Mouse (Mus musculus): ENCODE results near the gene Adgrl2. TPM values are rescaled to one million over a fixed set of nuclear protein-coding genes. Genes with fewer than 3 reads are reported as not detected.

Adgrl2 gene
- polyA plus RNA-seq, 1 experiment from 2014 or later = 8.3 TPM

DNA sequence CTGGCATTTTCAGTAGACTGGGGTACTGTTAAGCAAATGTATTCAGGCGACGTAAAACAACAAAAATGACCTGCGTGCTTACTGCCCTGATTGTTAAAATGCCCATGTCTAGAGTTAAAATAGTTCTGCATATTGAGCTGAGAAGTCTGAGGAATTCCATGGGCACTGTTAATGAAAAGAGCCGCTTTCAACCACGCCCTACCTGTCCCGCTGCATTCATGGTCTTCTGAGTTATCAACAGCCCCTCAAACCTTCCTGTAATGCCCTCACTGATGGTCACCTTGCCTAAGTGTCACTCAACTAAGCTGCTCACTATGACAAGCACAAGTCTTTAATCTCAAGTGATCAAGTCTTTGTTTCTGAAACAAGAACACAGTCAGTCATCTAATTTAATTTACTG, 12.5 kb downstream of the Adgrl2 start:
- no peak for DNase-seq (ENCODE audit: low spot score)

DNA sequence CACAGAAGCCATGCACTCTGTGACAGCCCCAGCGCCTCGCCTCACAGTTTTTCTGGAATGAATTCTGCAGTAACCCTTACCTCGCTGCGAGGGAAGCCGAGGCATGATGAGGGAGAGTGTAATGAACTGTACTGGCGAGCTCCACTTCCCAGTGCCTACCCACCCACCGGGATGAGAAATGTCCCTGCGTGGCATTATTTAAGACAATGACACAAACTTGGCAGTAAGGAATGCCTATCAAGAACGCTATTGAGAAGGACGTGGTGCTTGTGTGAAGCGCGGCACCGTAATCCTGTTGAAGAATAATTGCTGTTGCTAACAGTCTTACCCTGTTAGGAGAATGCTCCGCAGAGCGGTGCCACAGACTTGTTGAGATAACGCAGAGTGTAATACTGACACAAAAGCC, 13.2 kb downstream of the Adgrl2 start:
- no peak for DNase-seq (ENCODE audit: low spot score)

DNA sequence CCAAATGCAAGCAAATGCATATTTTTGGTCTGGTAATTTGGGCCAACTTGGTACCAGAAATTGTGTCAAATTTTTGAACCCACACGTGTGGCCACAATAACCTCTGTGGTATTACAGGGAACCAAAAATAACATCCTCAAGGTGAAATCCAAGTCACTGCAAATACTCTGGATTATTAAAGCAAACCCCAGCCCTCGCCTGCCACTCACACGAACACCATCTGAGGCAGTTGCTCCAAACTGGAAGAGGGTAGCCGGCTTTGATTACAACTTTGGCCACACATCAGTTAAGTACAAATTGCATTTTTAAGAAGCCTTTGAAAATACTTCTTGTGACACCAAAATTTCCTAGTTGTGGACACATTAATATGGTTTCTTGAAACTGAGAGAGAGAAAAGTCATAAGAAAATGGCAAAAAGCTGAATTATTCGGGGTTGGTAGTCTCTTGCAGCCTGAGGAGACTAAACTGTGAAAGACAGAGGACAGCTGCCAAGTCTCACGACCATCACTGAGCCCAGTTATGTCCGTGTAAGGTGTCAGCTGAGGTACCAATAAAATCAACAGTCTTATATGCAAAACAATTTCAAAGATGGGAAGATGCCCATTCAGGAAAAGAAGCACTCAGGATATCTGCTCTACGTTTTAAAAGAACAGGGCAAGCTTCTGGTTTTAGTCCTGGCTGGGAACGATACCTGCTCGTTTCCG, 18.3 kb downstream of the Adgrl2 start:
- no peak for DNase-seq (ENCODE audit: low spot score)

DNA sequence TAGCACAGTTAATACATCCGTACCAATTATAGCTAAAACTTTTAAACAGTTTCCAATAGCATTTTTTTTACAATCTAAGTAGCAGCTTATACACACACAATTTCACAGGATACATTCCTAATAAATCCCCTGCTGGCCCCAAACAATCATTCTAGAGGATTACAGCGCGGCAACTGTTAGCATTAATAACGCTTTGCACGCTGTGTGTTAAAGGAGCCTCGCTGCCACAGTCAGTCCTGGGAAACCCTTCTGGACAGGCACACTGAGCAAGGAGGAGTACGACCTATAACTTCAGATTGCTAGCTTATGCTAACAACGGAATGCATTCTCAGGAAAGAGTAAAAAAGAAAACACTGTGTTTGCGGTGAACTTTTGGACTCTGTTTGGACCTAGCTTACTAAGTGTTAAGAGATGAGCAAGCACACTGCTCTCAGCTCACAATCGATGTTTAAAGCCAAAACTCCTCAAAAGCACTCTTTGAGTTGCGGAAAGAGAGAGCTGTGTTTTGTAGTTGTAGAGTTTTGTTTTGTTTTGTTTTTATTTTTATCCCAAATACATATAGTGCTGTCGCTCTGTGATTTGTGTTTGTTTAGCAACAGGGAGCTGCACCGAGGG, 25.3 kb downstream of the Adgrl2 start:
- DNase-seq (ENCODE audit: low spot score) = no peak

DNA sequence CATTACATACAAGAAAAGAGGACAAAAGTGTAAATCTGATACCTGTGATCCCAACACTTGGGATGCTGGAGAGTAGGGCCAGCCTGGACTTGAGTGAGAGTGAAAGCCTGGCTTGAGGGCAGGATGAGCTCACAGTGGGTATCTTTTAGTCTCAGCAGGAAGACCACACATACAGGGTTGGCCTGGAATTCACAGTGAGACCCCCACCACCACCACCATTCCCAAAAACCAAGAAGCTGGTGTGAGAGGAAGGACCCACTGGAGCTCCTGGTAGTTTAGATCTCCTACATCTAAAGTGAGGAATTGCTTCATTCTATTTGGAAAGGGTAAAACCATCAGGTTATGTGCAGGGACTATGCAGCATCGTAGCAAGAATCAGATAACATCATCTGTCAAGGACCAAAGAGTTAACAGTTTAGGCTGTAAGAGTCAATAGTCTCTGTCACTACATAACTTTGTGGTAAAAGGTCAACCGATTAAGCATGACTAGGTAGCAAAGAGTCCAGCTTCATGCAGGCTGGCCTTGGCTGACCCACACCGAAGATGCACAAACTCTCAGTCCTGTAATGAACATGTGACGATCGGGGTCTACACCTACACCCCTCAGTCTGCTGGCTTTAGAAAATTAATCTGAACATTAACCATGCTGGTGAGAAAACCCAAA, 26.8 kb downstream of the Adgrl2 start:
- DNase-seq (ENCODE audit: low spot score) = no peak

DNA sequence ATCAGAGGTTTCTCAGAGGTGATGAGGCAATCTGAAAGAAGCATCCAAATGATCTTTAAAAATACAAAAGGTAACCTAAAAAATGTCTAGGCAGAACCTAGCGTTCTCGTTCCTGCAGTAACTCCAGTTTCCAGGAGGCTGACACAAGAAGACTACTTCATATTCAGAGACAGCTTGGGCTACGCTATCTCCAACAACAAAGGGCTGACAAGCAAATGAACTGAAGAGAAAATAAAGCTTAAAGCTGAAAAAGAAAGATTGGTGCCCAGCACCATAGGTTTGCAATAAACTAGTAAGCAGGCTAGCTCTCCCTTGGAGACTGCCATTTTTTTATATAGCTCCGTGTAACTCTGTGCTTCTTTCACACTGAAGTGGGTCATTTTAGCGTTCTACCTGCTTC, 28.7 kb downstream of the Adgrl2 start:
- no peak for DNase-seq (ENCODE audit: low spot score)

DNA sequence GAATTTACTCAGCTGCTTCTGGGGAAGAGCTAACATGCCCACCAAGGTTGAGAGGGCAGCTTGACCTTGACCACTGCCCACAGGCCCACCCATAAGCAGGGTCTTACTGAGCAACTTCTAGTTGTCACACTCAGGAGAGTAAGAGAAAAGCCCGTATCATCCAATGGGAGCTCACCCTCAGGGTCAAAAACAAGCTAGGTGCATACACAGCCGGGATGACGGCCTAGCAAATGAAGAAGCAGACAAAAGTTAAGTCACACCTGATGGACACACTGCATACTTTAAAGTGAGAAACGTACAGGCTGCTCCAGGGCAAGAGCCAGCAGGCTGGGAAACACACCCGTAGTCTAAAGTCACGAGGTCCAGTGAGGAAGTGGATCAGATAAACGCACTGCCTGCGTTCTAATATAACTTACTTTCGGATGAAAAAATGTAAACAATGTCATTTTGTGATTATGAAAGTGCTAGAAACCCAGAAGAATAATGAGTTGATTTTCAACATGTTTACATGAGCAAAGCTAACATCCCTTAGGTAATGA, 29.5 kb downstream of the Adgrl2 start:
- no peak for DNase-seq (ENCODE audit: low spot score)

DNA sequence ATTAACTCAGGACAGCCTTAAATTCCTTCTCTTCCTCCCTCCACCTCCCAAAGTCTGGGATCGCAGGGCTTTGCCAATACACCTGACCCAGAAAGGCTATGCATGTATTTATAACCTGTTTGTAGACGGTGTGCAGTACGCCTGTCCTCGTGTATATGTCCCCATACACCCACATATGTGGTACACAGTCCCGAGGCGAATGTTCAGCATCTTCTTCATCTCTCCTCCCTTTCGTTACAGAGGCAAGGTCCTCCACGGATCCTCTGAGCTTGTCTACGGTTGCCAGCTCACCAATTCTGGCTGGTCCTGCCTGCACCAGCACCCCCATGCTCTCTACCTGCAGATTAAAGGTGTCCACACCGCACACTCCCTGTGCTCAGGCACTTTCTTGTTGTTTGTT, 30.1 kb downstream of the Adgrl2 start:
- DNase-seq (ENCODE audit: low spot score) = no peak

DNA sequence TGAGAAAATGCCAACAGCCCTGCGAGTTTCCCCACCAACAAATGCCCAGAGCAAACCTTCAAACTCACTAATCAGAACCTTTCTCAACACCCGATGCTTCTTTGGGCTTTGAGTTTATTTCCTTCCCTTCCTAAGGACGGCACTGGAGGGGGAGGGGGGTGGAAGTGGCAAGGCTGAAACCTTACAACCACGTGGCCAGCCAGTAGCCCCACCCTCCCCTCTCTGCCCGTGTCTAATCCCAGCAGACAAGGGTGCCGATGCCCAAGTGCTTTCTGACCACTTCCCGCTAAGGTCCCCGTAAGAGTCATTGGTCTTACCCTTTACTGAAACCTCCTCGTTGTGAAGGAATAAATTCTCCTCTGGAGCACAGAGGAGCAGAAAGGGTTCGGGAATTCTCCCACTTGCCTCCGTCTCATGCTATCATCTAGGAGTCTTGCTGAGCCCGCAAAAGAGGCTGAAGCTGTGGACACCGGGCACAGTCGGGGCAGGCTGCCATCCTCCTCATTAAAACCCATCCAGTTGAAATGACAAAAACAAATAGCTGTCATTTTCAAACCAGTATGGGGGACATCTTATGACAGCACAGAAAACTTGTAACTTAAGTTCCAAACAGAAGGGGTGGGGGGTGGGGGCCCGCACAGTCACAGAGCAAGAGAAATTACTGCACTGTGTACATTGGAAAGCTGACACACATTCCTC, 30.9 kb downstream of the Adgrl2 start:
- DNase-seq (ENCODE audit: low spot score) = no peak

DNA sequence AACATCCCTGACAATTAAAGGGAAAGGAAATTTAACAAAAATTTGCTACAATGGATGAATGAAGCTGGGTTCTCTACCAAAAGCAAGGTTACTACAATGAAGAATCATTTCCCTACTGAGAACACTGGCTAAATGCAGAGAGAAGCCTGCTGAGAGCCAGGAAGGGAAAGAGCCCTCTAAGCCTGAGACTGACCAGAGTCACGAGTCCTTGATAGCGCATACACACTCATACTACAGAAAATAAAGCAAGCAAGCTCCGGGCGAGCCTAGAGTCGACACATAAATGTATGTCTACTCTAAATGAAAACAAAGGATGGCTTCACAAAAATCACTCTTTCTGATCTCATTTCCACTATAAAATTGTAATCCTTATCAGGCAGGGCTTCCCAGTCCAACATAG, 31.6 kb downstream of the Adgrl2 start:
- DNase-seq (ENCODE audit: low spot score) = no peak

DNA sequence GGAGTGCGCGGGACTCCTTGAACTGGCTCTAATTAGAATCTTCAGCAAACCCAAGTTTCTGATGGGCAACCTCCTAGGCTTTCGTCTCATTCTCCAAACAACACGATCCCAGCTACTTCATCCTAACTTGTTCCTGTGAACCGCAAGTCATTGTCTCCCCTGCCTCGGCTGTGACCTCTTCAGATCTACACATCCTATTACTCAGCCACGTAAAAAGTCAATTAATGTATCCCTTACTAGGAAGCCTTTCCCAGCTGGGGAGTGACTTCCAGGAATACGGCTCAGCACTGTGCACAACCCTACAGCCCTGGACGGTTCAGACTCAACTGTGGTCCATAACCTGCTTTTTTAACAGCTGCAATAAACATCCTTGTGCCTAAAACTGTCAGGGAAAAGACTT, 32.2 kb downstream of the Adgrl2 start:
- no peak for DNase-seq (ENCODE audit: low spot score)

DNA sequence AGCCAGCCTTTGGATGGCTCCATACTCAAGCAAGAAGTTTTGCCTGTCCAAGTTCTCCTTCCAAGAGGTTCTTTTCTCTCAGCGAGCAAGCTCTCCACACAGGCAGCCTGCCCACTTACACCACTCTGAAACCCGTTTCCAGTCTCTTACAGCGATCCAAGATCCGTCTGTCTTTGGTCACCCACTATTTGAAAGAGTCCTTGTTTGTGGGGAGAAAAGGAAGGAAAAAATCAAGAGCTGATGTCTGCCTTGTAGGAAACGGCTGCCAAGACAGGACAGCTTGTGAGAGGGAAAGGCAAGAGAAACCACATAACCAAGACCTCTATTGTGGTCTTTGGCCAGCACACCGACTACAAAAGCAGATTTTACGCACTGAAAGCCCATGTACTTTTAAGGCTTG, 33.5 kb downstream of the Adgrl2 start:
- no peak for DNase-seq (ENCODE audit: low spot score)

DNA sequence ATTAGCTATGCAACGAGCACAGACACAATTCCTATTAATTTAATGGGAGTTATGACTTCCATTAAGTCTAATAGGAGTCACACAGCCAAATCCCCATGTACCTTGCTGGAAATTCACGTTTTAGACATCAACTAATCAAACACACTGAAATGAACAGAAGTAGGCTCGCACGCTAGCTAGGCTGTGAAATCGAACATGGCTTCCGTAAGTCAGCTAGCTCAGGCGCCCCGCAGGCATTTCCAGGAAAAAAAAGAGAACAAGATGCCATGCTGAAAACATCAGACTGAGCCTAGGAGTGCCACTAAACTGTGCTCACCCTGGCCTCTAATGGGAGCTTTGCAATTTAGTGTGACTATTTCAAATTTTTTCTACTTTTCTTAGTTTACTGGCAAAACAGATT, 40.6 kb downstream of the Adgrl2 start:
- no peak for DNase-seq (ENCODE audit: low spot score)

DNA sequence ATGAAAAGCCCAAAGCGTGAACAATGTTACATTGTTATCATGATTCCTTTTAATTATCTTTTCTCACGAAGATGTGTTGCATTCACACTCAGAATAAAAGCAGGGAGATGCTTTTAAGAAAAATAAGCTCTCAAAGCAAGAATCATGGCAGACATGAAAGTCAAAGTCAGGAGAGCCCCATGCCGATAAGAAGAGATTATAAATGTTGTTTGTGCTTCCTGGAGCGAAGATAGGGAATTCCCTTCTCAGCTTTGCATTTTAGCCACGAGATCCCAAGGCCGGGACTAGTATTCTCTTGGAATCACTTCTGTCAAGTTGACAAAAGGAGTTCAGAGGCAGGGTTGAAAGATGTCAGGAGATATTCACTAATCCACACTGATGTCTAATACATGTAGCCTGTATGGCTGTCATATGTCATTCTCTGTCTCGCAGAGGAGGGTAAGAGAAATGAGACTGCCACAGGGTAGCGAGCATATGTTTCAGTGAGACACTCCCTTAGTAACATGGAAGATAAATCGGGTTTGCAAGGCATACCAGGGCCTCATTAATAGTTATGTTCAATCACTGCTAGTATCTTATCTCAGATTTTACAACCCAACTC, 42.5 kb downstream of the Adgrl2 start:
- DNase-seq (ENCODE audit: low spot score) = no peak

DNA sequence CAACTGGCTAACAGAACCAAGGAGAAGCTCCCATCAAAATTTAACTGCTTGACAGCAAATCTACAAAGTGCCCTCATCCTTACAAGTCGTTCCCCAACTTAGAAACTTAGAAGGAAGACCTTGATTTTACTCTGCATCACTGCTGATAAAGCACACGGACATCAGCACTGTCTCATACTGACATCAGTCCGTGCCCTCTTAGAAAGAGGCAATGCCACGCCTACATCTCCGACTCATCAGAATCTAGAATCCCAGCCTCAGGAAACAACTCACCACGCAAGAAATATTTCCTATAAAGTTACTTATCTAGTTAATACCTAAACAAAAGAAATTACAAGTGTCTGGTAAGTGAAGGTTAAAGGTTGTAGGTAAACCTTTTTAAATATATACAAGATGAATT, 43.1 kb downstream of the Adgrl2 start:
- DNase-seq (ENCODE audit: low spot score) = no peak

DNA sequence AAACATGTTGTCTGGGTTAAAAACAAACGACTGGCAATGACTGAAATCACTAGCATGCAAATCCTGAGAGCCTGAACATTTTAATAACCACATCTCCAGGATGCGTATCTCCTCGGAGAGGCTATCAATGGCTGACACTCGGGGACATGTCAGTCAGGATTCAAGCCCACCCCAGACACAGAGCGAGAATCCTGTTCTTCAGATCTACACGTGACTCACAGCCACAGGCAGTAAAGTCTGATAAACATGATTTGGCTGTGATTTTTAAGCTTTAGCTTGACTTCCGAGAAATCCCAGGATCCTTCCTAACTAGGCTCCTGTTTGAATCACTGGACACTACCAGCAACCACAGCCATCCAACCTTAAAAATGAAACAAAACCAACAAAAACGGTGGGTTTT, 44.8 kb downstream of the Adgrl2 start:
- DNase-seq (ENCODE audit: low spot score) = no peak

DNA sequence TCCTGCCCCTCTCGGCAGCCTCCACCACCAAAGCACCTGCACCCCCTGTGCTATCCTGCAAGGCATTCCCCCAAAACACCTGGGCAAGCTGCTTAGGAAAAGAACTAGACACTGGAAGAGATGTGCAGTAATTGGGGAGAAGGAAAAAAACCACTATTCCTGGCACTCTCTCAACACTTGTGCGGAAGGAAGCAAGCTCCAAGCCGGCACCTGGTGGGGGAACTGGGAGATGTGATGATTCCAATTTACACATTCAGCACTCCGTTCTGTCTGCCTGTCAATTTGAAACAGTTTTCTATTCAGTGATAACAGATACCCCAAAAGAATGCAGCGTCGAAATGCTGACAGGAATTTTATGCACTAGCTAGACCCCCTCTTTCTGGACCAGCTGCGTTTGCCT, 50.9 kb downstream of the Adgrl2 start:
- no peak for DNase-seq (ENCODE audit: low spot score)

DNA sequence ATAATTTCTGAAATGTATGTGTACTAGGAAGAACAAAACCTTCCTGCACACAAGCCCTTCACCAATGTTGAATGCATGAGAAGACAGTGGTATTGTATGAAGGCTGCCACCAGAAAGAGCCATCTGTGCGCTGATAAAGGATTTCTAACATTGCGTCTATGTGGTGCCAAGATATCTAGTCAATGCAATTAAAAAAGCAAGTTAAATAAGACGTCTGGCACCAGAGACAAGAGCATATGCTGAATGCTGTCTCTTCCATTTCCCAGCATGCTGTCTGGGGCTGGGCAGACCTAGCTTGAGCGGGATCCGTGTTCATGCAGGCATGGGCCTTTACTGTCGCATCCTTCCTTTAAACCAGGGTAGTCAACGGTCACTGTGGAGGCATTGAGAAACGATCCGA, 55.3 kb downstream of the Adgrl2 start:
- no peak for DNase-seq (ENCODE audit: low spot score)

DNA sequence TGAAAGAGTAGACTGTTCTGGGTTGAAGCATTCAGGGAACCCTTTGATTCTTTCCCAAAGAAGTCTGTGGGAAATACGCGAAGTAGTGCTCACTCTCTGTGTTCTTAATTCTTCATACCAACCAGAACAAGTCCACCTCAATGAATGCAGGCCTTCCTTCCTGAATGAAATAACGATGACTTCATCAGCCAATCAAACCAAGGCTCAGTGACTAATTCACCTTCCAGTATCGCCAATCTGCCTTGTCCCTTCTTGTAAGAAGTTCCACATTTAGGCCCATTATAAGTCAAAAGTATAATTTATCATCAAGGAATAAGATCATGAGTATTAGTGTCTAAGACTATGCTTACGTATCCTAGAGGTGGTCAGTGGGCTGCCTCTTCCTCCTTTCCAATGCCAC, 56.1 kb downstream of the Adgrl2 start:
- DNase-seq (ENCODE audit: low spot score) = no peak

DNA sequence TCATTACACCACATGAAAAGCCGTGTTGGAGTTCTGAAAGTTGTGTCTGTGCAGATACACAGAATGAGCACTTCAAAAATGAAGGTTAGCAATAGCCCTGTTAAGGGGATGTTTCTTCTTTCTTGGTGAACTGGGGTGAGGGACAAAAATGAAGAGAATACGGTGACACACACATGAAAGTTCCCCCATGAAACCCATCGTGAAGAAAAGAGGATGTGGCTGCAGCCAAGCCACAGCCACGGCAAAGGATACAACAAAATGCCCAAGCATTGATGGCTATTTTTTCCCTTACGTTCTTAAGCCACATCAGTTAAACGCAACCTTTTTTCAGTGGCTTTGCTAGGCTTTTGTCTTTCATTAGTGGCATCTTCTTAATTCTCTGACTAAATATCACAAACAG, 57.2 kb downstream of the Adgrl2 start:
- DNase-seq (ENCODE audit: low spot score) = no peak

DNA sequence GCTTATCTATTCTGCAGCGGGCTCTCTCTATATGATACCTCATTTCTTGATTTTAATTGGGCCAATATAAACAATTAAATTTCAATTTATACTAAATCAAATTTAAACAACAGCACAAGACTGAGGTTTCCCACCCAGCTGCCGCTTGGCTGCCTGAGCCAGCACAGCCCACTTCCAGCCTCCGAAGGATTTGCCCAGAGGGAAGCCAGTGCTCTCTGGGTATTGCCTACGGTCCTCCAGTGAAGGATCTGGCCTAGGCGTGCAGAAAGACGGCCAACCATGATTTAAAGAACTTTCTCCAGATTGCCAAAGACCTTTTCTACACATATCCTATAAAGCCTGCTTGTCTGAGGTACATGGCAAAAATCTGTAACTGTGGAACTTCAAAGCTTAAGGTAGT, 59.4 kb downstream of the Adgrl2 start:
- DNase-seq (ENCODE audit: low spot score) = no peak

DNA sequence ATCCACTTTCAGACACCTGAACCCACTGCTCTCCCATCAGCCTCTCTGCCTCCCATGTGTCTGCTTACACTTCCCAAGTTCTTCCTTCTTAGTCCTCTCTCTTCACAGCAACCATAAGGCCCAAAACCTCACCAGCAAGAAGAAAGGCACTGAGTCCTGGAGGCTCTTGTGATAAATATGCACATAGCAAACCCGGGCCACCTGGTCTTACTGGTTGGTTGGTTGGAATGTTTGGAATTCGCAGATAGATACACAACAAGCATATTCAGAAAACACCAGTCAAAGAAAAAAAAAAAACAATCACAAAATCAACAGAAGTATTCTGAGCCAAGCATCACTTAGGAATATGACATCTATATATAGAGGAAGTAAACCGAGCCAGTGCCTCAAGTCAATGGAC, 64.0 kb downstream of the Adgrl2 start:
- no peak for DNase-seq (ENCODE audit: low spot score)
